Mouse (Mus musculus) adrenal gland, postnatal 0 days (tissue): ENCODE results near the gene A430078G23Rik. TPM values are rescaled to one million over a fixed set of nuclear protein-coding genes. Genes with fewer than 3 reads are reported as not detected.

ENCODE experiments used
- polyA plus RNA-seq: library from polyadenylated mRNA; unstranded; fragments of >200 nt; fragmentation: Nextera tagmentation; extraction: Ambion mirVana; gene quantifications from 2 replicates; pipeline ENCODE4 v1.2.1, GENCODE M21; 2015

The A430078G23Rik gene
- polyA plus RNA-seq = 0.12 TPM in 1 of 2 replicates, not detected in the other

DNA sequence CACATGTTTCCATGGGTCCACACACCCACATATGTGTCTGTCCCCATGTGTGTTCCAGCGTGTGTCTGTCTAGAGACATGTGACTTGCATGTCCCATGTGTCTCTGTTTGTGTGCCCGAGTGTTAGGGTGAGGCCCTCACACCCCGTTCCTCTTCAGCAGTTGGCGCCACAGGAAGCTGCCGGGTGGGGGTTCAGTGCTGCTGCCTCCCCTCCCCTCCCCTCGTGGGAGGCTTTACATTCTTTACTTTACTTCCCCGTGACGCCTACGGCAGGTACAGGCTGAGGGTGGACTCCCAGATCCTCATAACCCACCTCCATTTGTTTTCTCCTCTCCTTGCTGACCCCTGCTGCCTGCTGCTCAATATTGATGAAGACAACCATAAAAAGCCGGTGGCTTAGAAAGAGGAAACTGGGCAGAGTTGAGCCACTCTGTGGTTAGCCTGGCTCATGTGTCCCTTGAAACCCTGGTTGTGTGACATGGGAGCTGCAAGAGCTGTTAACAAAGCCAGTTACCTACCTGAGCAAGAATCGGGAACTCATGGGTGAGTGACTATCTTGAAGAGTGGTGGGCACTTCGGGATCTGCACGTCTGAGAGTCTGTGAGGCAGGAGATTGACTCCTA is at the start of gene A430078G23Rik:
Gene A430078G23Rik (plus strand): TSS at position 227 of the 622 bp plus-strand sequence.

DNA sequence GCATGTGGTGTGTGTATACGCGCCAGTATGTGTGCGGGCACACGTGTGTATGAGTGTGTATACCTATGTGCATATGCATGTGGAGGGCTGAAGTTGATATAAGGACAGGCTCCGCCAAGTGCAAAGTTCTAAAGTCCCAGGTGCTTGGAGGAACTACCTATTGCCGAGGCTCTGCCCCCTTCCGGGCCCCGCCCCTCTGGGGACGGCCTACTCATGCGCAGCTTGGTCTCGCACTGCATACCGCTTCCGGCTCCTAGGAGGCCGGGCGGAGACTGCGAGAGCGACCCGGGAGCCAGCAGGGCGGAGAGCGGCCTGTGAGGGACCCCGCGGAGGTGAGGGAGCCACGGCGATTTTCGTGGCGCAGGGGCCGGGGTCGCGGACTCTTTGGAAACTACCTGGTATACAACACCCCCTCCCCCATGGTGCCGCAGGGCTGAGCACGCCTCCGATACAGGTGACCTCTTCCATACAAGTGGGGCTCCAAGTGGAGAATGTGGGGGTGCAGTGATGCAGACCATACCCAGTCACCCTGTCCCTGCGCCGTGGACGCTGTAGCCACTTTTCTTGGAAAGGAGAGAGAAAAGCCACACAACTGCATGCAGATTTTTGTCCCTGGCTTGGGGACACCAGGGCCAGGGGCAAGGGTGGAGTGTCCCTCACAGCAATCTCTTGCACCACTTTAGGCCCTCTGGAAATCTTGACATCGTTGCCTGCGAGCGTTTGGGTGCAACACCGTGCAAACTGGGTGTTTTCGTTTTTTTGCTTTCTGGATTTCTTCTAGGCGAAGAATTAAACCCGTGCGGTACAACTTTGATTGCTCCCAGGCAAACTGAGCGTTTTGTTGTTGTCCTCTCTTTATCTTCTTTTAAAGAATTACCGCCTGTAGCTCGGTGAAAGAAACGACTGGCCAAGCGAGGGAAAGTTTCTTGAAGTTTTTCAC is 39.8 kb downstream of the A430078G23Rik start, which contains the start of gene Arhgef18:
Gene Arhgef18 (plus strand): TSS at position 236 of the 940 bp plus-strand sequence.

Other genes starting within 250 kb of the A430078G23Rik start
- 34.1 and 62.0 TPM in 2 replicates for gene Insr, start 73.8 kb upstream of the A430078G23Rik start, polyA plus RNA-seq
- gene Arhgef18, start 39.6 kb downstream of the A430078G23Rik start, polyA plus RNA-seq = 4.2 and 6.0 TPM in 2 replicates
- gene Pex11g, start 114.3 kb downstream of the A430078G23Rik start, polyA plus RNA-seq = 5.8 and 11.0 TPM in 2 replicates
- gene Tex45, start 117.4 kb downstream of the A430078G23Rik start, polyA plus RNA-seq = 0.14 TPM in 1 of 2 replicates, not detected in the other
- gene Zfp358, start 139.7 kb downstream of the A430078G23Rik start, polyA plus RNA-seq = 28.0 and 29.2 TPM in 2 replicates
- gene Mcoln1, start 147.0 kb downstream of the A430078G23Rik start, polyA plus RNA-seq = 42.7 and 55.1 TPM in 2 replicates
- gene Pnpla6, start 162.0 kb downstream of the A430078G23Rik start, polyA plus RNA-seq = 18.1 and 21.1 TPM in 2 replicates
- 0.68 and 1.5 TPM in 2 replicates for gene C330021F23Rik, start 214.6 kb downstream of the A430078G23Rik start, polyA plus RNA-seq
- 2.9 and 8.1 TPM in 2 replicates for gene Camsap3, start 233.9 kb downstream of the A430078G23Rik start, polyA plus RNA-seq